Comparison of ENCODE assay signal across 8 mouse cellular contexts in the genomic region with DNA sequence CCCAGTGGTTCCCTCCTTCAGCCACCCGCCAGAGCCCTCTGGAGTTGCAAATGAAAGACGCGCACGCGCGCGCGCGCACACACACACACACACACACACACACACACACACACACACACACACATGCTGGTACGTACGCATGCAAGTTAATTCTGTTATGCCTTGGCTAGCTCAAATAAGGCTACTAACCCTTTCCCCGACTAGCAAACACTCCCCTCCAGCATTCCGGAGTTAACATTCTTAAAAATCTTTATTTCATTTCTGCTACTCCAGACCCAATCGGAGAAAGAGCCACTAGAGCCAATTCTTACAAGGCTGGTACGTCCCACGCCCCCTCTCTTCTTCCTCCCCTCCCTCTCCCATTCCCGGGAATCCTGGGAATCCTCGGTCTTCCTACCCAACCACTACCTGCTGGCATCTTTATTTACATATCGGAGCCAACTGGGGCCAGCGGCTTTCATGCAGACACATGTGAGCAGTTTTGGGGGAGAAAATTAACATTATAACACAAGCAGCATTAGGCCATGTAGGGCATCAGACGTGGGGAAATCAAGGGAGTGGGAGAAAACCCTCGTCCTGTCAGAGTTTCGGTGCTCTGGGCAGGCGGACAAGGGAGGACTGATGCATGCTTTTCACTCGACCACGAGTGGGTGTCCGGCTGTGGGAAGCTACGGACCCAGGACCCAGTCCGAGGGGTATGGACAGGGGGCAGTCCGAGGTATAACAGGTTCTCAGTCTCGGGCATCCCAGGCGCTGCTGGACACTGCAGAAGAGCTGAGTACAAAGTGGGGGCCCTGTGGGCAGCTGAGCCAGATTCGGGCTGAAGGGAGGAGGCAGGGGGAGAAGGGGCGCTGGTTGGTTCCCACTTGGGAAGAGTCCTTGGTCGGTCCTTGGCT. TPM values are rescaled to one million over a fixed set of nuclear protein-coding genes. Genes with fewer than 3 reads are reported as not detected.
DNase-seq lines count a peak whose midpoint lies in the region; ATAC-seq and TF ChIP-seq lines count a peak whose summit lies in the region.

No protein-coding gene starts in this region.

- no peak overlapping the region for H3K9ac ChIP-seq in ES-Bruce4 (ENCODE audit: low read depth, poor library complexity, severe bottlenecking)
- no peak overlapping the region for H3K9ac ChIP-seq in limb, embryonic 15.5 days

- no peak for ATAC-seq in limb, embryonic 15.5 days (ENCODE audit: insufficient number of reproducible peaks, low FRiP score, low TSS enrichment, low read depth)
- ATAC-seq in inflammation-experienced regulatory T-cells, adult 6 months, result no peak

- peak overlapping the region; percentile 61 for H3K4me2 ChIP-seq in limb, embryonic 15.5 days

- no peaks in the 10 kb centered on the region for H3K4me1 ChIP-seq in ES-Bruce4 (ENCODE audit: control insufficient read depth, insufficient read depth, low read length)
- peaks cover 24% of the 10 kb centered on the region for H3K4me1 ChIP-seq in forebrain, embryonic 10.5 days
- H3K4me1 ChIP-seq in limb, embryonic 15.5 days, result peaks cover 17% of the 10 kb centered on the region

- TF ChIP-seq CTCF in ES-Bruce4 (IDR thresholded peaks at IDR 0.05; ENCODE audit: low read depth, low read length), result no peak

- TF ChIP-seq EP300 in ES-Bruce4 (IDR thresholded peaks at IDR 0.05; ENCODE audit: insufficient read depth, low read depth, low read length), result no peak

- H3K9me3 ChIP-seq in ES-Bruce4 (replicated peaks; ENCODE audit: control insufficient read depth, insufficient read depth, low read length, poor library complexity, severe bottlenecking), result no peaks in the 10 kb centered on the region
- H3K9me3 ChIP-seq in forebrain, embryonic 10.5 days, result no peaks in the 10 kb centered on the region
- no peaks in the 10 kb centered on the region for H3K9me3 ChIP-seq in limb, embryonic 15.5 days

- 0 out of 2 replicates have a peak overlapping the region, but pooled peaks have one; percentile 4 for H3K4me3 ChIP-seq in ES-Bruce4 (ENCODE audit: low read depth, low read length)
- peak overlapping the region; percentile 58 for H3K4me3 ChIP-seq in forebrain, embryonic 10.5 days
- H3K4me3 ChIP-seq in limb, embryonic 15.5 days, result peak overlapping the region; percentile 37

- no peak for TF ChIP-seq POLR2A in ES-Bruce4 (IDR thresholded peaks at IDR 0.05; ENCODE audit: insufficient read depth, low read length)

- H3K27me3 ChIP-seq in ES-Bruce4 (ENCODE audit: control insufficient read depth, insufficient read depth, low read length, poor library complexity, severe bottlenecking), result no peaks in the 10 kb centered on the region
- H3K27me3 ChIP-seq in forebrain, embryonic 10.5 days (ENCODE audit: poor library complexity, severe bottlenecking), result peaks cover 21% of the 10 kb centered on the region
- no peaks in the 10 kb centered on the region for H3K27me3 ChIP-seq in limb, embryonic 15.5 days

- H3K27ac ChIP-seq in ES-Bruce4 (ENCODE audit: insufficient read depth, low read length), result no peak overlapping the region
- peak overlapping the region; percentile 71 for H3K27ac ChIP-seq in forebrain, embryonic 10.5 days
- H3K27ac ChIP-seq in limb, embryonic 15.5 days, result no peak overlapping the region

- DNase-seq in heart, adult 11 months, result peak; percentile 86
- DNase-seq in heart, postnatal 4 days, result no peak
- DNase-seq in forebrain, embryonic 10.5 days (ENCODE audit: extremely low spot score, low spot score), result peak; percentile 71
- DNase-seq in right cerebral cortex, postnatal 25 days, result peak; percentile 26
- no peak for DNase-seq in adrenal gland, postnatal 36 days

- WGBS in forebrain, embryonic 10.5 days, result 2% methylated on average over 35 of the region's 35 CpGs
- 3% methylated on average over 34 of the region's 35 CpGs for WGBS in limb, embryonic 15.5 days

- H3K36me3 ChIP-seq in ES-Bruce4 (ENCODE audit: control insufficient read depth, insufficient read depth, low read length, poor library complexity, severe bottlenecking), result no peaks in the 10 kb centered on the region
- no peaks in the 10 kb centered on the region for H3K36me3 ChIP-seq in forebrain, embryonic 10.5 days (replicated peaks)
- H3K36me3 ChIP-seq in limb, embryonic 15.5 days, result no peaks in the 10 kb centered on the region

RNA-seq across cellular contexts. Expression of a gene that starts 3.7 kb away (rescaled TPM):
- total RNA-seq in heart, postnatal 4 days (2021), result 1 to 10 TPM; 4.4 to 5.5 TPM
- 14.3 and 21.1 TPM in 2 replicates for polyA plus RNA-seq in ES-Bruce4 (2011; ENCODE audit: insufficient read depth, insufficient read length, low read depth, missing spikeins)
- 14.9 and 15.7 TPM in 2 replicates for polyA plus RNA-seq in forebrain, embryonic 10.5 days (2016; fragmentation: Nextera tagmentation; extraction: Ambion mirVana)
- 55.9 and 61.4 TPM in 2 replicates for polyA plus RNA-seq in limb, embryonic 15.5 days (2015; fragmentation: Nextera tagmentation; extraction: Ambion mirVana)
- polyA plus RNA-seq in inflammation-experienced regulatory T-cells, adult 6 months (2017; shearing (Covaris generic)), result not detected
- 1 to 10 TPM; 3.6 to 4.5 TPM for total RNA-seq in adrenal gland, postnatal 36 days (2021)

Comparison
In these comparisons a context has a peak if more than half of its experiments do, and no peak if none do; other contexts are left out.
1. DNase-seq: peak in heart, adult 11 months (single experiment), forebrain, embryonic 10.5 days (single experiment) and right cerebral cortex, postnatal 25 days (single experiment); none in heart, postnatal 4 days (single experiment) and adrenal gland, postnatal 36 days (0 of 2).
2. H3K4me3 ChIP-seq: peak in every context shown above with its lines; median percentile 58 in forebrain, embryonic 10.5 days; 37 in limb, embryonic 15.5 days; 4 in ES-Bruce4.
3. RNA of a gene that starts 3.7 kb away (polyA plus RNA-seq): 55.9 to 61.4 TPM in limb, embryonic 15.5 days, 14.9 to 15.7 TPM in forebrain, embryonic 10.5 days and 14.3 to 21.1 TPM in ES-Bruce4; not detected in inflammation-experienced regulatory T-cells, adult 6 months; every median in the first group is over 10 times any median in the second.